Mouse (Mus musculus) heart, adult 11 months (tissue): ENCODE measurements around the gene Defb29.
A peak's percentile ranks its signal among the peaks of the same experiment; 100 is the strongest.

ENCODE experiments used
- DNase-seq: peaks from one replicate; pipeline ENCODE4 v3.0.0; 2022

Gene Defb29

GRCm38 (mm10) chr2:152539944-152540710 lies at the start of gene Defb29:
TSS of gene Defb29 (minus strand) at chr2:152540098.
- DNase-seq, result no peak

- no peak for DNase-seq
Measured at GRCm38 (mm10) chr2:152589021-152589420, 49.1 kb upstream of the Defb29 start.

- no peak for DNase-seq
Measured at GRCm38 (mm10) chr2:152588450-152588849, 48.6 kb upstream of the Defb29 start.

GRCm38 (mm10) chr2:152586926-152587560 lies 47.1 kb upstream of the Defb29 start:
- no peak for DNase-seq

- no peak for DNase-seq
Measured at GRCm38 (mm10) chr2:152580612-152581011, 40.7 kb upstream of the Defb29 start.

- no peak for DNase-seq
Measured at GRCm38 (mm10) chr2:152580107-152580506, 40.2 kb upstream of the Defb29 start, which contains the start of gene Defb19. TSS of gene Defb19 (minus strand) at chr2:152580312.

GRCm38 (mm10) chr2:152573484-152573883 lies 33.6 kb upstream of the Defb29 start:
- peak; percentile 91 for DNase-seq

GRCm38 (mm10) chr2:152572114-152572794 lies 32.4 kb upstream of the Defb29 start, which contains the start of gene Defb21:
TSS of gene Defb21 (plus strand) at chr2:152572744.
- no peak for DNase-seq

- DNase-seq, result no peak
Measured at GRCm38 (mm10) chr2:152570313-152570712, 30.4 kb upstream of the Defb29 start.

- no peak for DNase-seq
Measured at GRCm38 (mm10) chr2:152569881-152570280, 30.0 kb upstream of the Defb29 start.

GRCm38 (mm10) chr2:152569038-152569437 lies 29.1 kb upstream of the Defb29 start, which contains the start of gene Gm17416:
TSS of gene Gm17416 (plus strand) at chr2:152569338.
- peak; percentile 55 for DNase-seq

GRCm38 (mm10) chr2:152556655-152557054 lies 16.8 kb upstream of the Defb29 start:
- no peak for DNase-seq

GRCm38 (mm10) chr2:152553774-152554423 lies 14.0 kb upstream of the Defb29 start:
- DNase-seq, result peak; percentile 72

GRCm38 (mm10) chr2:152548124-152548523 lies 8.2 kb upstream of the Defb29 start:
- no peak for DNase-seq

GRCm38 (mm10) chr2:152544691-152545090 lies 4.8 kb upstream of the Defb29 start:
- DNase-seq, result no peak

GRCm38 (mm10) chr2:152543478-152543877 lies 3.6 kb upstream of the Defb29 start:
- DNase-seq, result no peak

- DNase-seq, result peak; percentile 61
Measured at GRCm38 (mm10) chr2:152542897-152543296, 3.0 kb upstream of the Defb29 start.

- peak; percentile 46 for DNase-seq
Measured at GRCm38 (mm10) chr2:152541979-152542378, 2.1 kb upstream of the Defb29 start.

GRCm38 (mm10) chr2:152517981-152518380 lies 21.9 kb downstream of the Defb29 start, which contains the start of gene Defb28:
TSS of gene Defb28 (plus strand) at chr2:152518255.
- DNase-seq, result no peak

- no peak for DNase-seq
Measured at GRCm38 (mm10) chr2:152516084-152516483, 23.8 kb downstream of the Defb29 start.

GRCm38 (mm10) chr2:152511592-152511991 lies 28.3 kb downstream of the Defb29 start, which contains the start of gene Defb26:
TSS of gene Defb26 (minus strand) at chr2:152511692.
- DNase-seq, result no peak

- DNase-seq, result no peak
Measured at GRCm38 (mm10) chr2:152503950-152504349, 35.9 kb downstream of the Defb29 start.

- DNase-seq, result no peak
Measured at GRCm38 (mm10) chr2:152500863-152501229, 39.1 kb downstream of the Defb29 start.
